Mouse (Mus musculus): ENCODE measurements around the gene Atg14.

- TF ChIP-seq ZNF384 (IDR thresholded peaks at IDR 0.05; ENCODE audit: low read depth, low read length) (no peak), HCFC1 (IDR thresholded peaks at IDR 0.05; ENCODE audit: borderline replicate concordance, insufficient read depth, low read length) (no peak)
These were observed 28.2 kb downstream of the Atg14 start for GRCm38 (mm10) chr14:47542283-47542682.

All from ES-E14 (cell line).